Mouse (Mus musculus) myocyte (in vitro differentiated cells): ENCODE measurements around the gene Spryd3. TPM values are rescaled to one million over a fixed set of nuclear protein-coding genes. Genes with fewer than 3 reads are reported as not detected.

ENCODE experiments used
- H3K27me3 ChIP-seq: one replicate; pipeline ENCODE4 v1.6.1; 2011; ENCODE audit not compliant: control insufficient read depth, insufficient read depth, insufficient read length
- H3K36me3 ChIP-seq: one replicate; pipeline ENCODE4 v1.6.1; 2011; ENCODE audit not compliant: control insufficient read depth, insufficient read depth
- H3K4me2 ChIP-seq: one replicate; pipeline ENCODE4 v1.6.1; 2011; ENCODE audit warnings: low read depth, control low read depth
- H3K4me3 ChIP-seq: one replicate; pipeline ENCODE4 v1.5.1; 2011; ENCODE audit warnings: mild to moderate bottlenecking, control low read depth, moderate library complexity
- H3K79me2 ChIP-seq: one replicate; pipeline ENCODE4 v1.6.1; 2011; ENCODE audit not compliant: control insufficient read depth, insufficient read depth
- H3ac ChIP-seq: one replicate; pipeline ENCODE4 v1.6.1; 2011; ENCODE audit not compliant: control insufficient read depth, insufficient read length
- CEBPB ChIP-seq: IDR thresholded peaks from 2 replicates; pipeline ENCODE4 v1.6.1; 2011; ENCODE audit warnings: mild to moderate bottlenecking, moderate library complexity; ENCODE audit not compliant: poor library complexity, insufficient read depth, severe bottlenecking
- E2F4 ChIP-seq: IDR thresholded peaks from one replicate; pipeline ENCODE4 v1.6.1; 2011; ENCODE audit warnings: mild to moderate bottlenecking, control low read depth, moderate library complexity; ENCODE audit not compliant: insufficient read depth
- MAX ChIP-seq: IDR thresholded peaks from one replicate; pipeline ENCODE4 v1.6.1; 2011; ENCODE audit warnings: low read depth, mild to moderate bottlenecking, control low read depth
- MYOD1 ChIP-seq, 3 experiments: IDR thresholded peaks; one replicate each; pipeline ENCODE4 v1.6.1; 2011; ENCODE audit warnings: control low read depth in 2 of 3, low read depth in 2 of 3, mild to moderate bottlenecking in 2 of 3, moderate library complexity in 1 of 3; ENCODE audit not compliant: insufficient read length in 2 of 3, control insufficient read depth in 1 of 3
- MYOG ChIP-seq, 3 experiments: IDR thresholded peaks; one replicate each; pipeline ENCODE4 v1.6.1; 2011; ENCODE audit warnings: control low read depth in 2 of 3, low read depth in 2 of 3, mild to moderate bottlenecking in 2 of 3; ENCODE audit not compliant: insufficient read length in 2 of 3, control insufficient read depth in 1 of 3, insufficient read depth in 1 of 3
- POLR2A ChIP-seq: IDR thresholded peaks from one replicate; pipeline ENCODE4 v1.6.1; 2011; ENCODE audit warnings: low read depth, mild to moderate bottlenecking, control low read depth, moderate library complexity; ENCODE audit not compliant: insufficient read length
- POLR2AphosphoS2 ChIP-seq: IDR thresholded peaks from one replicate; pipeline ENCODE4 v1.6.1; 2011; ENCODE audit warnings: low read depth, control low read depth; ENCODE audit not compliant: insufficient read length
- REST ChIP-seq: IDR thresholded peaks from one replicate; pipeline ENCODE4 v1.6.1; 2011; ENCODE audit warnings: mild to moderate bottlenecking, control low read depth, moderate library complexity; ENCODE audit not compliant: insufficient read depth, insufficient read length
- SRF ChIP-seq: IDR thresholded peaks from one replicate; pipeline ENCODE4 v1.6.1; 2011; ENCODE audit warnings: low read depth; ENCODE audit not compliant: control insufficient read depth, insufficient read length
- TCF12 ChIP-seq: IDR thresholded peaks from one replicate; pipeline ENCODE4 v1.6.1; 2011; ENCODE audit warnings: mild to moderate bottlenecking, control low read depth; ENCODE audit not compliant: poor library complexity, insufficient read depth, severe bottlenecking
- TCF3 ChIP-seq: IDR thresholded peaks from one replicate; pipeline ENCODE4 v1.6.1; 2011; ENCODE audit warnings: low read depth, control low read depth; ENCODE audit not compliant: insufficient read length
- USF1 ChIP-seq: IDR thresholded peaks from one replicate; pipeline ENCODE4 v1.6.1; 2011; ENCODE audit warnings: low read depth, mild to moderate bottlenecking, control low read depth, moderate library complexity
- polyA plus RNA-seq: library from polyadenylated mRNA; unstranded; fragments of >200 nt; fragmentation: generic; extraction: Trizol; gene quantifications from one replicate; pipeline ENCODE4 v1.2.1, GENCODE M21; 2012; ENCODE audit warnings: missing spikeins

Gene Spryd3
- polyA plus RNA-seq, 1 experiment: 51.0 TPM

GRCm38 (mm10) chr15:102145330-102145729 is 9.3 kb upstream of the Spryd3 start:
- peaks cover 8% of the 10 kb centered on the region for H3K36me3 ChIP-seq
- H3K4me2 ChIP-seq: peak overlapping the region; percentile 89
- H3K27me3 ChIP-seq: no peaks in the 10 kb centered on the region
- TF ChIP-seq POLR2A (peak; percentile 78), POLR2AphosphoS2 (peak; percentile 83), USF1 (no peak)
- peaks cover 5% of the 10 kb centered on the region for H3K79me2 ChIP-seq
- peak overlapping the region; percentile 66 for H3ac ChIP-seq
- H3K4me3 ChIP-seq: peak overlapping the region; percentile 59

GRCm38 (mm10) chr15:102144726-102145125 is 8.7 kb upstream of the Spryd3 start:
- H3K27me3 ChIP-seq: no peaks in the 10 kb centered on the region
- H3K79me2 ChIP-seq: peaks cover 5% of the 10 kb centered on the region
- peak overlapping the region; percentile 89 for H3K4me2 ChIP-seq
- peak overlapping the region; percentile 66 for H3ac ChIP-seq
- peaks cover 3% of the 10 kb centered on the region for H3K36me3 ChIP-seq
- H3K4me3 ChIP-seq: peak overlapping the region; percentile 59
- TF ChIP-seq REST: no peak
- TF ChIP-seq CEBPB: no peak
- TF ChIP-seq TCF3: no peak
- no peak for TF ChIP-seq MAX
- TF ChIP-seq SRF: no peak
- no peak for TF ChIP-seq E2F4
- no peak for TF ChIP-seq POLR2A
- no peak for TF ChIP-seq POLR2AphosphoS2
- no peak for TF ChIP-seq MYOD1 (IDR thresholded peaks at IDR 0.05; ENCODE audit: control insufficient read depth in 1 of 3, insufficient read length in 2 of 3, low read depth in 2 of 3)
- no peak for TF ChIP-seq USF1
- no peak for TF ChIP-seq MYOG (IDR thresholded peaks at IDR 0.05; ENCODE audit: control insufficient read depth in 1 of 3, insufficient read depth in 1 of 3, insufficient read length in 2 of 3, low read depth in 2 of 3)
- TF ChIP-seq TCF12: no peak

- Histone ChIP-seq H3K36me3 (no peaks in the 10 kb centered on the region), H3K27me3 (no peaks in the 10 kb centered on the region), H3K4me3 (peak within 1 kb of the TSS; percentile 59), H3K79me2 (peaks cover 5% of the 10 kb centered on the region), H3ac (peak within 1 kb of the TSS; percentile 66), H3K4me2 (peak within 1 kb of the TSS; percentile 89)
- TF ChIP-seq SRF (no peak), E2F4 (no peak), POLR2A (peak; percentile 70), MAX (no peak), REST (no peak), MYOD1 (IDR thresholded peaks at IDR 0.05; ENCODE audit: control insufficient read depth in 1 of 3, insufficient read length in 2 of 3, low read depth in 2 of 3) (peak; percentile 4 to 69 (median 32)), CEBPB (no peak), POLR2AphosphoS2 (peak; percentile 65), MYOG (IDR thresholded peaks at IDR 0.05; ENCODE audit: control insufficient read depth in 1 of 3, insufficient read depth in 1 of 3, insufficient read length in 2 of 3, low read depth in 2 of 3) (peak in 2 of 3 experiments; percentile 4 to 78)
Observed at GRCm38 (mm10) chr15:102144274-102144711, 8.3 kb upstream of the Spryd3 start, which contains the start of gene Igfbp6. Gene Igfbp6 (plus strand): TSS chr15:102144362.

- H3K27me3 ChIP-seq: no peaks in the 10 kb centered on the region
- peak overlapping the region; percentile 59 for H3K4me3 ChIP-seq
- no peak overlapping the region for H3ac ChIP-seq
- H3K4me2 ChIP-seq: peak overlapping the region; percentile 89
- TF ChIP-seq USF1 (no peak), E2F4 (no peak), MAX (no peak), CEBPB (0 out of 2 replicates have a peak, but pooled peaks have one; percentile 30), SRF (no peak), TCF12 (no peak), MYOD1 (IDR thresholded peaks at IDR 0.05; ENCODE audit: control insufficient read depth in 1 of 3, insufficient read length in 2 of 3, low read depth in 2 of 3) (no peak), REST (no peak), POLR2A (peak; percentile 50), MYOG (IDR thresholded peaks at IDR 0.05; ENCODE audit: control insufficient read depth in 1 of 3, insufficient read depth in 1 of 3, insufficient read length in 2 of 3, low read depth in 2 of 3) (no peak), TCF3 (no peak), POLR2AphosphoS2 (no peak)
- no peaks in the 10 kb centered on the region for H3K36me3 ChIP-seq
- peaks cover 5% of the 10 kb centered on the region for H3K79me2 ChIP-seq
Observed at GRCm38 (mm10) chr15:102142914-102143912, 7.2 kb upstream of the Spryd3 start.
